Mouse (Mus musculus) forebrain, embryonic 13.5 days (tissue): ENCODE measurements around the gene Aebp1. TPM values are rescaled to one million over a fixed set of nuclear protein-coding genes. Genes with fewer than 3 reads are reported as not detected.
"Not testable (repeated sequence)": the region's sequence is repeated elsewhere in the genome, so short reads cannot be mapped to it uniquely, and the experiment has no call there.

Experiments used
- ATAC-seq: fragments of 200-750 bp; cut with Nextera tagmentation; 2 replicates; pipeline ENCODE4 v1.8.0; 2017
- H3K27ac ChIP-seq: fragments of 300-500 bp; sonication (generic); 2 replicates; pipeline ENCODE4 v1.5.1; 2015; ENCODE audit warnings: inconsistent platforms, mild to moderate bottlenecking, moderate library complexity
- H3K27me3 ChIP-seq: fragments of 300-500 bp; sonication (generic); 2 replicates; pipeline ENCODE4 v1.6.1; 2015; ENCODE audit warnings: mild to moderate bottlenecking, inconsistent platforms
- H3K36me3 ChIP-seq: fragments of 300-500 bp; sonication (generic); 2 replicates; pipeline ENCODE4 v1.6.1; 2015; ENCODE audit warnings: mild to moderate bottlenecking, inconsistent platforms; ENCODE audit not compliant: poor library complexity, severe bottlenecking
- H3K4me1 ChIP-seq: fragments of 300-500 bp; sonication (generic); 2 replicates; pipeline ENCODE4 v1.6.1; 2015; ENCODE audit warnings: inconsistent platforms
- H3K4me2 ChIP-seq: fragments of 300-500 bp; sonication (generic); 2 replicates; pipeline ENCODE4 v1.6.1; 2015; ENCODE audit warnings: inconsistent platforms, mild to moderate bottlenecking, moderate library complexity
- H3K4me3 ChIP-seq: fragments of 300-500 bp; sonication (generic); 2 replicates; pipeline ENCODE4 v1.5.1; 2015; ENCODE audit warnings: mild to moderate bottlenecking, inconsistent platforms
- H3K9ac ChIP-seq: fragments of 300-500 bp; sonication (generic); 2 replicates; pipeline ENCODE4 v1.6.1; 2015; ENCODE audit warnings: mild to moderate bottlenecking, inconsistent platforms
- H3K9me3 ChIP-seq: fragments of 300-500 bp; sonication (generic); replicated peaks from 2 replicates; pipeline ENCODE4 v1.6.1; 2016; ENCODE audit warnings: inconsistent platforms
- WGBS: fragments of 180-500 bp; shearing (Covaris S2); methylation state at CpG from one replicate; pipeline ENCODE4 v1.1.7; 2015; 5-methylcytosine and 5-hydroxymethylcytosine counted together
- polyA plus RNA-seq: library from polyadenylated mRNA; unstranded; fragments of >200 nt; fragmentation: Nextera tagmentation; extraction: Ambion mirVana; gene quantifications from 2 replicates; pipeline ENCODE4 v1.2.1, GENCODE M21; 2015

Aebp1 gene
- polyA plus RNA-seq, 1 experiment from 2014 or later = 6.0 TPM

DNA sequence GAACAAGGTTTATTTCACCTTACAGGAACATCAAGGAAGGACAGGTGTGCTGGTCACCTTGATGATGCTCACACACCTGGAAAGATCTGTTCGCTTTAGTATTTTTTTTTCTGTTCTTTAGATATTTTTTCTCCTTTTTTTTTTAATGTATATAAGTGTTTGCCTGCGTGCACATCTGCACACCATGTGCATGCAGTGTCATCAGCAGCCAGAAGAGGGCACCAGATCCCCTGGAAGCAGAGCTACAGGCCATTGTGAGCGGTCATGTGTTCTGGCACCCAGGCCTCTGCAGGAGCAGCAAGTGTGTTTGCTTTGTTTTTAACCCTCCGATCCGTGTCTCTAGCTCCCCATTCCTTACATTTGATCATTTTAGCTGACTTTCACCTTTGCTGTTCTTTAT, 18.2 kb downstream of the Aebp1 start:
- H3K9me3 ChIP-seq = no peaks in the 10 kb centered on the region
- 53% methylated on average over 5 of the region's 5 CpGs for WGBS
- no peaks in the 10 kb centered on the region for H3K27me3 ChIP-seq
- no peak for ATAC-seq
- H3K4me3 ChIP-seq = no peak overlapping the region
- no peak overlapping the region for H3K9ac ChIP-seq
- H3K27ac ChIP-seq = no peak overlapping the region
- H3K4me2 ChIP-seq = no peak overlapping the region
- H3K36me3 ChIP-seq = peaks cover 17% of the 10 kb centered on the region
- H3K4me1 ChIP-seq = peaks cover 21% of the 10 kb centered on the region

DNA sequence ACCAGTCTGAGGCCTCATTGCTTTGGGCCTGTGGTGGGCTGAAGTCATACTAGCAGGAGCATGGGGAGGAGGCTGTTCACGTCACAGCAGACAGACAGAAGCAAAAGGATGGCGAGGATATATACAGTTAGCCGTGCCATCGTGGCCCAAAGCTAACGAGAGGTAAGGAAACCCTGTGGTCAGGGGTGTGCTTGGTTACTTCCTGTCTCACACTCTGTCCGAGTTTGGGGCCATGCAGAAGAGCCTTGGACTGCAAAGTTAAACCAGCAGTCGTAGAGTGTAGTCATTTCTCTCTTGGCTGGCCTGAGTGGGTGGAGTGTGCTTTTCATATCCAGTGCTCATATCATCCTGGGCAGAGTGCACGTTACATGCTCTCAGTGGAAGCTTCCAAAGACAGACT, 20.8 kb downstream of the Aebp1 start:
- Histone ChIP-seq H3K9ac (no peak overlapping the region), H3K4me2 (no peak overlapping the region), H3K4me1 (peaks cover 12% of the 10 kb centered on the region), H3K4me3 (no peak overlapping the region), H3K36me3 (no peaks in the 10 kb centered on the region), H3K27ac (no peak overlapping the region), H3K27me3 (no peaks in the 10 kb centered on the region), H3K9me3 (no peaks in the 10 kb centered on the region)
- 84% methylated on average over 8 of the region's 8 CpGs for WGBS
- ATAC-seq = no peak

- H3K27me3 ChIP-seq = no peaks in the 10 kb centered on the region
- peaks cover 10% of the 10 kb centered on the region for H3K4me1 ChIP-seq
- H3K9ac ChIP-seq = no peak overlapping the region
- no peak overlapping the region; the same call in 1 of the 2 replicates for H3K27ac ChIP-seq
- H3K9me3 ChIP-seq = no peaks in the 10 kb centered on the region
- no peak overlapping the region for H3K4me2 ChIP-seq
- 17% methylated on average over 9 of the region's 9 CpGs for WGBS
- no peaks in the 10 kb centered on the region for H3K36me3 ChIP-seq
- no peak overlapping the region for H3K4me3 ChIP-seq
- ATAC-seq = peak; percentile 43
Measured at GRCm38 (mm10) chr11:5886187-5886586, 24.4 kb downstream of the Aebp1 start.

- H3K27ac ChIP-seq = 0 out of 2 replicates have a peak overlapping the region, but pooled peaks have one; percentile 19
Measured at GRCm38 (mm10) chr11:5887250-5887649, 25.5 kb downstream of the Aebp1 start.

DNA sequence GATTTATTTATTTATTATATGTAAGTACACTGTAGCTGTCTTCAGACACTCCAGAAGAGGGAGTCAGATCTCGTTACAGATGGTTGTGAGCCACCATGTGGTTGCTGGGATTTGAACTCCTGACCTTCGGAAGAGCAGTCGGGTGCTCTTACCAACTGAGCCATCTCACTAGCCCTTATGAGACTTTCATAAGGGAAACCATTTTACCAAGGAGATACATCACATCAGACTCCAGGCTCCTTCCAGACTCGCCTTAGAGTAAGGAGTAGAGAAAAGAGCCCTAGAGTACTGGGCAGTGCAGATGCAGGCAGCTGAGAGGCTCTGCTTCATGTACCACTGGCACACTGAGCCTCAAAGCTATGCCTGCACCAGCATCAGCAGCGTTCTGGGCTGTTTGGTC, 26.8 kb downstream of the Aebp1 start:
- WGBS = 81% methylated on average over 5 of the region's 5 CpGs
- H3K27me3 ChIP-seq, H3K36me3 ChIP-seq, H3K4me2 ChIP-seq, H3K9ac ChIP-seq, H3K27ac ChIP-seq, H3K9me3 ChIP-seq, ATAC-seq, H3K4me3 ChIP-seq: not testable (repeated sequence)
- H3K4me1 ChIP-seq = peaks cover 14% of the 10 kb centered on the region

More at GRCm38 (mm10) chr11:5887250-5887649, 25.5 kb downstream of the Aebp1 start:
- Histone ChIP-seq H3K4me1 (peaks cover 14% of the 10 kb centered on the region), H3K4me3 (no peak overlapping the region), H3K36me3 (no peaks in the 10 kb centered on the region), H3K9ac (no peak overlapping the region), H3K9me3 (no peaks in the 10 kb centered on the region), H3K4me2 (no peak overlapping the region), H3K27me3 (no peaks in the 10 kb centered on the region)
- 9% methylated on average over 5 of the region's 5 CpGs for WGBS
- ATAC-seq = no peak

GRCm38 (mm10) chr11:5892151-5892591, 30.4 kb downstream of the Aebp1 start:
- ATAC-seq = no peak
- peaks cover 7% of the 10 kb centered on the region for H3K4me1 ChIP-seq
- no peak overlapping the region for H3K9ac ChIP-seq
- 73% methylated on average over 8 of the region's 8 CpGs for WGBS
- no peaks in the 10 kb centered on the region for H3K36me3 ChIP-seq
- H3K4me2 ChIP-seq = no peak overlapping the region
- H3K9me3 ChIP-seq = no peaks in the 10 kb centered on the region
- no peak overlapping the region for H3K4me3 ChIP-seq
- H3K27me3 ChIP-seq = peaks cover 6% of the 10 kb centered on the region
- H3K27ac ChIP-seq = no peak overlapping the region; the same call in 1 of the 2 replicates

- Histone ChIP-seq H3K36me3 (no peaks in the 10 kb centered on the region), H3K4me2 (no peak overlapping the region), H3K27me3 (peaks cover 14% of the 10 kb centered on the region), H3K9me3 (no peaks in the 10 kb centered on the region), H3K27ac (peak overlapping the region; percentile 14), H3K4me3 (no peak overlapping the region), H3K9ac (no peak overlapping the region), H3K4me1 (0 out of 2 replicates have a peak, but pooled peaks cover 4% of the 10 kb centered on the region)
- 69% methylated on average over 4 of the region's 4 CpGs for WGBS
- ATAC-seq = 0 out of 2 replicates have a peak, but pooled peaks have one; percentile 19
Measured at GRCm38 (mm10) chr11:5892810-5893368, 31.1 kb downstream of the Aebp1 start.

DNA sequence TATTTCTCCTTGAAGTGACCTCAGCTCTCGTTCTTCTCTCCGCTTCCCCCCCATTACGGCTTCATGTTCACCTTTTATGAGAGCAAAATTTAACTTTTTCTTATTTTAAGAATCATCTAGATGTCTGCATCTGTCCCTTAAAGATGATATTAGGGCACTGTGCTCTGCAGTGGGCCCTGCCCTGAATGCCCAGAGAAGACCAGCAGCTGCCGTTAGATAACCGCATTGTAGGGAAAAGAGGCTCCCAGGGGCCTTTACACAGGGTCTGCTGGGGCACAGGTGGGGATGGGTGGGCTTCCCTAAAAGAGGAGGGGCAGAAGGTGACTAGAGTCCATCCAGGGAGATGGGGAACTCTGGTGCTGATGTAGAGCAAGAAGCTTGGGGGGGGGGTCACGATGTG, 32.1 kb downstream of the Aebp1 start:
- Histone ChIP-seq H3K4me2 (no peak overlapping the region), H3K27me3 (peaks cover 20% of the 10 kb centered on the region), H3K4me1 (0 out of 2 replicates have a peak, but pooled peaks cover 4% of the 10 kb centered on the region), H3K36me3 (no peaks in the 10 kb centered on the region), H3K4me3 (no peak overlapping the region), H3K9ac (no peak overlapping the region), H3K9me3 (no peaks in the 10 kb centered on the region), H3K27ac (no peak overlapping the region)
- no peak for ATAC-seq
- 74% methylated on average over 6 of the region's 6 CpGs for WGBS

- Histone ChIP-seq H3K4me2 (no peak overlapping the region), H3K27me3 (peaks cover 32% of the 10 kb centered on the region), H3K36me3 (no peaks in the 10 kb centered on the region), H3K9ac (no peak overlapping the region), H3K4me3 (no peak overlapping the region), H3K4me1 (peaks cover 14% of the 10 kb centered on the region), H3K9me3 (no peaks in the 10 kb centered on the region), H3K27ac (no peak overlapping the region)
- WGBS = 11% methylated on average over 16 of the region's 16 CpGs
- no peak for ATAC-seq
Measured at GRCm38 (mm10) chr11:5897230-5897629, 35.5 kb downstream of the Aebp1 start.

DNA sequence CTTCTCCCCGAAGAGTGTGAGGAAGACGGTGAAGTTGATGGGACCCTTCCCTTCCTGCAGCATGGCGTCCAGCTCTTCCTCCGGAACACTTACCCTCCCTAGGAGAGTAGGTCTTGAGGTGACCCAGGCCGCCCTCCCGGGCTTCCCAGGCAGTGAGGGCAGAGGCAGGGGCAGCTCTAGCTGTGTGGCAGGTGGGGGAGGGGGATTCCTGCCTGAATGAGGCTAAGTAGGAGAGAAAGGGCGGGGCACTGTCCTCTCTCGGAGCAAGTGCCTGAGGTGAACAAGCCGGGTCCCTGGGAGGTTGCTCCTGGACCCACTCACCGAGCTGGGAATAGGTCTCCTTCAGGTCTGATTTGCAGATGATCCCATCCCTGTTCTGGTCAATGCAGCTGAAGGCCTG, 36.1 kb downstream of the Aebp1 start:
- no peak overlapping the region for H3K4me2 ChIP-seq
- H3K9ac ChIP-seq = no peak overlapping the region
- H3K27ac ChIP-seq = no peak overlapping the region
- ATAC-seq = no peak
- H3K4me3 ChIP-seq = no peak overlapping the region
- peaks cover 32% of the 10 kb centered on the region for H3K27me3 ChIP-seq
- H3K9me3 ChIP-seq = no peaks in the 10 kb centered on the region
- H3K4me1 ChIP-seq = peaks cover 20% of the 10 kb centered on the region
- WGBS = 12% methylated on average over 10 of the region's 10 CpGs
- H3K36me3 ChIP-seq = no peaks in the 10 kb centered on the region

- H3K4me3 ChIP-seq = no peak within 1 kb of the TSS
- no peak within 1 kb of the TSS for H3K9ac ChIP-seq
- no peak within 1 kb of the TSS for H3K27ac ChIP-seq
- H3K27me3 ChIP-seq = peaks cover 32% of the 10 kb centered on the region
- H3K36me3 ChIP-seq = no peaks in the 10 kb centered on the region
- no peak within 1 kb of the TSS for H3K4me2 ChIP-seq
- 71% methylated on average over 5 of the region's 5 CpGs for WGBS
- peaks cover 24% of the 10 kb centered on the region for H3K4me1 ChIP-seq
- H3K9me3 ChIP-seq = no peaks in the 10 kb centered on the region
- ATAC-seq = no peak
Measured at GRCm38 (mm10) chr11:5898531-5898930, 36.8 kb downstream of the Aebp1 start, which contains the start of gene Myl7. Myl7 (minus strand) TSS chr11:5898782.

- 90% methylated on average over 10 of the region's 10 CpGs for WGBS
- ATAC-seq = no peak
- Histone ChIP-seq H3K4me3 (no peak overlapping the region), H3K27ac (no peak overlapping the region), H3K27me3 (peaks cover 32% of the 10 kb centered on the region), H3K9me3 (no peaks in the 10 kb centered on the region), H3K4me2 (no peak overlapping the region), H3K9ac (no peak overlapping the region), H3K4me1 (peaks cover 24% of the 10 kb centered on the region), H3K36me3 (no peaks in the 10 kb centered on the region)
Measured at GRCm38 (mm10) chr11:5899286-5899685, 37.5 kb downstream of the Aebp1 start.

DNA sequence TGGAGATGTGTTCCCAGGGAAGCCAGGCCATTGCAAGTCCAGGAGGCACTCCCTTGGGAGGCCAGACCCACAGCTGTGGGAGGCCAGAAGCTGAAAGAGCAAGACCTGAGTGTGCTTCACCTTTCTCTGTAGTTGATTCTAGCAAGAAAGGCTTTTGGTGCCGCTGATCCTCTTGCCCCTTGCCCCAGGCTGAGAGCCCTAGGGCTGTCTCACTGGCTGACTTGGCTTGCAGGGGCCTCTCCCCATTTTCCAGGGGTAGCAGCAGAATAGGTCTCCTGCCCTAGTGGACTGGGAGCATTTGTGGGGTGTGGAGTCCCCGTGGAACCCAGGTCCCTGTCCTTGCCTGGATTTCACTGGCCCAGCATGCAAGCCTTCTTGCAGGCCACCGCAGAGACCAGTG, 39.6 kb downstream of the Aebp1 start:
- peak overlapping the region; percentile 63 for H3K9ac ChIP-seq
- H3K9me3 ChIP-seq = no peaks in the 10 kb centered on the region
- H3K4me3 ChIP-seq = peak overlapping the region; percentile 39
- no peaks in the 10 kb centered on the region for H3K36me3 ChIP-seq
- peaks cover 32% of the 10 kb centered on the region for H3K27me3 ChIP-seq
- H3K4me1 ChIP-seq = peaks cover 24% of the 10 kb centered on the region
- 21% methylated on average over 3 of the region's 3 CpGs for WGBS
- H3K4me2 ChIP-seq = peak overlapping the region; percentile 64
- peak overlapping the region; percentile 52; the same call in 1 of the 2 replicates for H3K27ac ChIP-seq
- peak; percentile 8 for ATAC-seq
